Mouse (Mus musculus): ENCODE measurements around the gene Atp5e.
A peak's percentile ranks its signal among the peaks of the same experiment; 100 is the strongest.

Gene Atp5e

GRCm38 (mm10) chr2:174463789-174464523 is at the start of gene Atp5e:
Atp5e (minus strand) TSS chr2:174464105.
- peak; percentile 77 for DNase-seq (ENCODE audit: extremely low read depth, low read depth)

- DNase-seq (ENCODE audit: extremely low read depth, low read depth), result no peak
Observed at GRCm38 (mm10) chr2:174509825-174510224, 45.9 kb upstream of the Atp5e start.

- DNase-seq (ENCODE audit: extremely low read depth, low read depth), result no peak
Observed at GRCm38 (mm10) chr2:174507998-174508397, 44.1 kb upstream of the Atp5e start.

GRCm38 (mm10) chr2:174502831-174503460 is 39.0 kb upstream of the Atp5e start:
- DNase-seq (ENCODE audit: extremely low read depth, low read depth), result no peak

GRCm38 (mm10) chr2:174502321-174502720 is 38.4 kb upstream of the Atp5e start:
- DNase-seq (ENCODE audit: extremely low read depth, low read depth), result no peak

DNA sequence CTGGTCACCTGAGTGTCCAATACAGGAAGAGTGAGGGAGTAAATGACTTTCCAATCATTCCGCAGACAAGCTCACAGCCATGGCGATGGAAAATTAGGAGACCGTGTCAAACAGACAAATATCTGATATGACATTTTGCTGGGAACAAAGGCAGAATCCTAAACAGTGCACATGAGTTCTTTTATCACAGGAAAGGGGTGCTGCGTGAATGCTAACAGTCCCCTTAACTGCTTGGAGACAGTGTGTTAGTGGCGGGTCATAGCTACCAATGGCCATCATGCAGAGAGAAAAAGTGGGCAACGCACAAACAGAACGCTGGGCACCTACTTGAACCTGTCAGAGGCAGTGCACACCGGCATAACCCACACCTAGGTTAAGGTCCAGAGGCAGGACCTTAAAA is 37.6 kb upstream of the Atp5e start:
- DNase-seq (ENCODE audit: extremely low read depth, low read depth), result no peak

GRCm38 (mm10) chr2:174500814-174501503 is 37.1 kb upstream of the Atp5e start:
- no peak for DNase-seq (ENCODE audit: extremely low read depth, low read depth)

DNA sequence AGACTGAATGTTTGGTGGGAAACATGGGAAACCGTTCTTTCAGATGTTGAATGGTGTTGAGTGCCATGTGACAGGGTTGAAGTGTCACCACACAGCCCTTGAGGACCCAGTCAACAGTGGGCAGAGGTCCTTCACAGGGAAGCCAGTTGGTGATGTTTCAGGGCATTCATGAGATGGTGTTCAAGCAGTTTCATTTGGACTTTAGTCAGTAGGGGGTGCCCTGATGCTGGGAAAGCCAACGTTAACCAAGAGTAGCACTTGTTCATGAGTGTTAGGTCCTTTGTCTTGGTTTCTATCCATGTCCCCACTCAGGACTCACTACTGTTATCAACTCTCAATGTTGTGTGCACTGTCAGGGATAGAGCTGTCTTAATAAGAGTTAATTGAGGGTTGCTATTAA is 29.0 kb upstream of the Atp5e start:
- no peak for DNase-seq (ENCODE audit: extremely low read depth, low read depth)

- no peak for DNase-seq (ENCODE audit: extremely low read depth, low read depth)
Observed at GRCm38 (mm10) chr2:174487005-174487404, 23.1 kb upstream of the Atp5e start.

DNA sequence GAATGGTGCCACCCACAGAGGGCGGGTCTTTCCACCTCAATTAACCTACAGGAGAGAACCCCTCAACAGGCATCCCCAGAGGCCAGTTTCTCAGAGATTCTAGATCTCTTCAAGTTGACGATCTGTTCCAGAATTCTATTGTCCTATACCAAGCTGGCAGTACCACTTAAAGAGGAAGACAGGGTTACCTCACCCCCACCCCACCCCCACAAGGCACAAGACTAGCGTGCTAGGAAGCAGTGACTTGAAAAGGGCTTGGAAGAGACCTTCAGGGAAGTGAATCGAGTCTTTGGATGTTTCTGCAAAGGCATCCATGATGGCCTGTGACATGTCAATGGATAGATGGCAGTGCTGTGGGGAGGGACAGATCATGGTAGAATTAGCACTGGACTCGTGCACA is 14.8 kb upstream of the Atp5e start:
- DNase-seq (ENCODE audit: extremely low read depth, low read depth), result no peak

DNA sequence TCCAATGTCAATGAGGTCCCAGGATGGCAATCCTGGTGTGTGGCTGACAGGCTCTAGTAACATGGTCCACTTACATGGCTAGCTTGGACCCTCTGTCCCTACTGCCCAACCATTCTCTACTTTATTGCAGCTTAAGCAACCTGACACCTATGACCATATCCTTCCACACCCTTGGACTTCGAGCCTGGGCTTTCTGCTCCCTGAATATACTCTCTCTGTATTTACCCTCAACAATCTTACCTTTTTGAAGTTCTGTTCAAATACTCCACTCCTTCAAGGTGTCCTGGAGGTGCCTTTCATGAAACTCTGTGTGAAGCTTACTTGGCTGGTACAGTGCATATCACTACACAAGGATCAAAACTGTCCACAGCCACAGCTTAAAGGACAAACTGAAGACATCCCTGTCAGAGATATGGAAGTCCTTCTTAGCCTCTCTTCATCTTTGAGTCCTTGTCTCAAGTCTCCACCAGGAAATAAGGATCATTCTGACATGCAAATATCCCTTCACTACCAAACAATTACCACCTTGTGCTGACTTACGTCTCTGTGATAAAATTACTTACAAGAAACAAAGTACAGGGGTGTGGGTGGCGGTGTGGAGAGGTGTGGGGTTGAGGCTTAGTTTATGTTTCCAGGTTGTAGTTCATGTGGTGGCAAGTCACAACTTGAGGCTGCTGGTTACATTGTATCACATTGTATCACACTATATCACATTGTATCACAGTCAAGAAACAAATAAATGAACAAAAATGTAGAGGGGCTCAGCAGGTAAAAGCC is 13.8 kb upstream of the Atp5e start:
- DNase-seq (ENCODE audit: extremely low read depth, low read depth), result no peak

DNA sequence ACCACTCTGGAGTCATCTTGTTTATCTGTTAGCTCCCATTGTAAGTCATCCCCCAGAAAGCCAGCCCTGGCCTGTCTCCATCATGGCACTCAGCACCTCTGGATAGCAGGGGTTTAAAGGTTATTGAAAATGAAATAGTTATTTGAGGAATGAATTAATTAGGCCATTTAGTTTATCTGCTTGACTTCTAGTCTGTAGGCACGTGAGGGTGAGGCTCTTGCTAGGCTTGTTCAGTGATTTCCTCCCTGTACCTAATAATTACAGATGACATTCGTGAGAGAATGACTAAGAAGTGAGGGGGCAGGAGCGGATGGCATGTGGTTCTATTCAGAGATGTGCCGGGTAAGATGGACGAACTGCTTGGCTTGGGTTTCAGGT is 9.6 kb upstream of the Atp5e start:
- DNase-seq (ENCODE audit: extremely low read depth, low read depth), result no peak

GRCm38 (mm10) chr2:174472818-174473549 is 9.1 kb upstream of the Atp5e start, which contains the start of gene Prelid3b:
Prelid3b (minus strand) TSS chr2:174473081.
- peak; percentile 91 for DNase-seq (ENCODE audit: extremely low read depth, low read depth)

- DNase-seq (ENCODE audit: extremely low read depth, low read depth), result no peak
Observed at GRCm38 (mm10) chr2:174472407-174472806, 8.5 kb upstream of the Atp5e start.

DNA sequence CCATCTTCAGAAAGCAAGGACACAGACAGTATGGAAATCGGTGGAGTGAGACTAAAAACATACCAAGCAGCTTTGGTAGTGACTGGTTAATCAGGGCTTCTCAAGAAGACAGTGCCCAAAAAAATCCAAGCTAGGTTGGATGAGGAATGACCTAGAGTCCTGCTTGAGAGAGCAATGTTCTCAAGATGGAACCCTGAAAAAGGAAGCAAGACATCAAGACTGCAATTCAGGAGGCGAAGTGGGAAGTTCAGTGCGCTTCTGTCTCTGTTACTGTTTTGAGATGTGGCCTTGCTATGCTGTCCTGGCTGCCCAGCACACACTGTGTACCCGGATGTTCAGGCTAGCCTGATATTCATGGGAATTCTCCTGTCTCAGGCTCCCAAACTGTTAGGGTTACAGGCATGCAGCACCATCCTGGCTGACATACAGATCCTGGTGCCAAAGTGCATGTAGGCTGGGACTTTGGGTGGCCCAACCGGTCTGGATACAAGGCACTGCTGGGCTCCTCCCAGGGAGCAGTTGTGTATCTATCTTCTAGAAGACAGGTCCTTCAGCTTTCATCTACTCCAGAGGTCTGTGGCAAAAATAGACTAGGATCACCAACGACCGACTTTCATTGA is 7.0 kb upstream of the Atp5e start:
- no peak for DNase-seq (ENCODE audit: extremely low read depth, low read depth)

- DNase-seq (ENCODE audit: extremely low read depth, low read depth), result peak; percentile 66
Observed at GRCm38 (mm10) chr2:174470333-174470732, 6.4 kb upstream of the Atp5e start.

DNA sequence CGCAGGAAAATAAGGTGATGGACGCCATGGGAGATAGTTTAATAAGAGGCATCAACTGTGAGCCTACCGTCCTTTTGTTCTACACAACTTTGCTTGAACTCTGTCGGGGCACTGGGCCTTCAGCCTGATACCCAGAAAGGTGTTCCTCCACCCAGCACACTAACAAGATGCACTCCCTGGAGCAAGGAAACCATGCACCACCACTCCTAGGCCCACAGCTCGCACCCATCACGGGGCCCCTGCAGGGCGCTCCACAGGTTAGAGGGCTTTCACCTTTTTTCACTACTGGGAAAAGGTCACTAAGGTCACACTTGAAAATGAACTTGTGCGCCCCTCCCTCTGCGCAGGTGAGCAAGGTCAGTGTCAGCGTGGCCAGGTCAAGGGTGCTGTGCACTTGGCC is 535 bp downstream of the Atp5e start:
- DNase-seq (ENCODE audit: extremely low read depth, low read depth), result no peak

DNA sequence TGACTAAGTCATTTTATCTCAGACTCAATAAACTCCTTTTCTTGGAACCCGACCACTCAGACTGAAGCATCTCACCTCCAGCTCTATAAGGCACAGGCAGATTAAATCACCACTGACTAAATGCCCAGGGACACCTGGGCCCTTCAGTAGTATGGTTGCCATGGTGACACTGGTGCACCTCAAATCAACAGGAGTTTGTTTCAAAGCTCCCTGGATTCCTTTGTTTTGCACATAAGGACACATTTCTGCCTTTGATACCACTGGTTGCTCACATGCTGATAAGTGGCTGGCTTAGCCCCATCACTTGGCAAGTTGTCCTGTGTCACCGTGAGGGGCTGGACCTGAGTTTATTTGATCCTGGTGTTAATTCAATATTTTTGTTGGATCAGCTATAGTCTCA is 4.5 kb downstream of the Atp5e start:
- no peak for DNase-seq (ENCODE audit: extremely low read depth, low read depth)

DNA sequence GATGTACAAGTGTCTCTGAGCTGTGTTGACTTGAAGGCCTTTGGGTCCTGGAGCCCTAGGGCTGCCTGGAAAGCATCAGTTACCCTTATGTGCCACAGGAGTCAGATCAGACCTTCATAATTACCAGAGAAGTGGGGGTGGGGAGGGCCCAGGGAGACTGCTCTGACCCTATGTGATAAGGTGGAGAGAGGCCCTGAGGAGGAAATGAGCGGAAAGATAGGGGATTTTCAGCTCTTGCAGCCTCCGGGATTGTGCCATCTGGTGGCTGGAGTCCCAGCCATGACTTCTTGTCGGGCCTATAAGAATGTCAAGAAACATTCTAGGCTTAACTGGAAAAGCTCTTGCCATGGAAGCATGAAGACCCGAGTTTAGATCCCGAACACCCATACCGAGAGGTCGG is 10.2 kb downstream of the Atp5e start:
- DNase-seq (ENCODE audit: extremely low read depth, low read depth), result peak; percentile 91

DNA sequence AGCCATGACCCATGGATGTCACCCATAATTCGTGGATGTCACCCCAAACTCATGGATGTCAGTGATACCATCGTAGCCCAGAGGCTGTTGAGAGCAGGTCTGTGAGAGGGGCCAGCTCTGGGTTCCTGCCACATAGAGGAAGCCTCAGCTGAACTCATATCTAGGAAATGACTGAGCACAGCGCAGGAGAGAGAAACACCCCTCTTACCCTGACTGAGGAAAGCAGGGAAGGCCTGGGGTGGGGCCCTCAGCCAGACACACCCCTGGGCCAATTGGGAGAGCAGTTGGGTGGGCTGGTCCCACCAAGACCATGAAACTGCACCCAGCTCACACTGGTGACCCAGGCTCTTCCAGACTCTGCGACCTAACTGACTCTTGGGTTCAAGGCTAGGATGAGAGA is 13.6 kb downstream of the Atp5e start, which contains the start of gene Tubb1:
Gene Tubb1, plus strand, starts transcription at position 343 of the 400 bp plus-strand sequence.
- no peak for DNase-seq (ENCODE audit: extremely low read depth, low read depth)

Measured in MEL-GATA-1-ER (cell line).